Mouse (Mus musculus): Measurements from ENCODE around the gene Arl4c. TPM values are rescaled to one million over a fixed set of nuclear protein-coding genes. Genes with fewer than 3 reads are reported as not detected.

Arl4c gene
- polyA plus RNA-seq, 1 experiment, result not detected

DNA sequence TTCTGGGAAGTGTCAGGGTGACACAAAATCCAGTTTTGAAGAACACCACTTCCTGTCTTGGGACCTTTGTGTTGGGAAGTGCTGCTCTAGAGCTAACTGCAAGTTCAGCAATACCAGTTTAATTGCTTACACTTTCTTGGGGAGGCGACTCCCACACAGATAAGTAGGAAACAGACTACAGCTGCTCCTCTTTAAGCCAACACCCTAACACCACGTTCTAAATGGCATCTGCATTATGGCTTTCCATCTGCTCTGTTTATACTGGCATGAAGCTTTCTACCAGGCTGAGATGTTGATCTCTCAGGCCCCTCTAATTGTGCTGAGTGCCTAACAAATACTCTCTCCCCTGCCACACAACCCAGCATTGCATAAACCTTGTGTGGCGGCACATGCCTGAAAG, 36.9 kb upstream of the Arl4c start:
- Histone ChIP-seq H3K27ac (ENCODE audit: insufficient read depth, low read depth, low read length) (no peak overlapping the region), H3K4me3 (ENCODE audit: insufficient read depth, low read depth, low read length) (no peak overlapping the region), H3K4me1 (ENCODE audit: control insufficient read depth, insufficient read depth, low read length) (no peaks in the 10 kb centered on the region)
- WGBS, result 67% methylated on average over 3 of the region's 3 CpGs
- TF ChIP-seq POLR2A (IDR thresholded peaks at IDR 0.05; ENCODE audit: insufficient read depth, low read depth, low read length) (no peak), CTCF (IDR thresholded peaks at IDR 0.05; ENCODE audit: insufficient read depth, low read depth, low read length) (no peak)

DNA sequence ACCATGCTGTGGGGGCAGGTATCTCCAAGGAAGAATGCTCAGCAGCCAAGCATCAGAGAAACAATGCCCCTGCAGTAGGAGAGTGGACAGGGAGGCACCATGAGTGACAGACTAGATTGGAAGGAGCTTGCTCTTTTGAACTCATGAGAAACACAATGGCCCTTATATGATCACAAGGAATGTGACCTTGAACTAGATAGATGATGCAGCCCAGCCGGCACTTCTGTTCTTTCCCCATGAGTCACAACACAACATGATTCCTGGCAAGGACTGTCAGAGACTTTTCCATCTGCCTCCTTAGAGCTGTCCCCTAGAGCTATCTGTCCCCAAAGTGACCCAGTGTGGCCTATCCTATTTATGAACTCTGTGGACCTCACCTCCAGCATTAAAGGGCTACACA, 27.5 kb upstream of the Arl4c start:
- Histone ChIP-seq H3K4me3 (ENCODE audit: insufficient read depth, low read depth, low read length) (no peak overlapping the region), H3K4me1 (ENCODE audit: control insufficient read depth, insufficient read depth, low read length) (no peaks in the 10 kb centered on the region), H3K27ac (ENCODE audit: insufficient read depth, low read depth, low read length) (no peak overlapping the region)
- TF ChIP-seq POLR2A (IDR thresholded peaks at IDR 0.05; ENCODE audit: insufficient read depth, low read depth, low read length), result no peak
- WGBS, result 81% methylated on average over 1 of the region's 1 CpGs

DNA sequence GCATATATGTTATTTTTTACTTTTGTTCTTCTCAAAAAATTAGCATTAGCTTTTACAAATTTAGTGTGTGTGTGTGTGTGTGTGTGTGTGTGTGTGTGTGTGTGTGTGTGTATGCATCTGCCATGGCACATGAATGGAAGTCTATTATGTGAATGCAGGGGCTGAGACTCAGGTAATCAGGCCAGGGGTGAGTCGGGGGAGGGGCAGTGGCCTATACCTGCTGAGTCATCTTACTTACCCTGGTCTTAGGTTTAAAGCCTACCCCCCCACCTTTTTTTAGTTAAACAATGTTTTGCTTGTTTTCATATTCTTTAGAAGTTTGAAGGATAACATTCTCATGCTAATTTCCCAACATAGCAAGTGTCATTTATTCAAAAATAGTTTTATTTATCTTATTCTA, 25.3 kb upstream of the Arl4c start:
- H3K4me1 ChIP-seq (ENCODE audit: control insufficient read depth, insufficient read depth, low read length), result no peaks in the 10 kb centered on the region
- 94% methylated on average over 1 of the region's 1 CpGs for WGBS
- no peak overlapping the region for H3K4me3 ChIP-seq (ENCODE audit: insufficient read depth, low read depth, low read length)
- TF ChIP-seq POLR2A (IDR thresholded peaks at IDR 0.05; ENCODE audit: insufficient read depth, low read depth, low read length), result no peak
- TF ChIP-seq CTCF (IDR thresholded peaks at IDR 0.05; ENCODE audit: insufficient read depth, low read depth, low read length), result no peak
- H3K27ac ChIP-seq (ENCODE audit: insufficient read depth, low read depth, low read length), result no peak overlapping the region

DNA sequence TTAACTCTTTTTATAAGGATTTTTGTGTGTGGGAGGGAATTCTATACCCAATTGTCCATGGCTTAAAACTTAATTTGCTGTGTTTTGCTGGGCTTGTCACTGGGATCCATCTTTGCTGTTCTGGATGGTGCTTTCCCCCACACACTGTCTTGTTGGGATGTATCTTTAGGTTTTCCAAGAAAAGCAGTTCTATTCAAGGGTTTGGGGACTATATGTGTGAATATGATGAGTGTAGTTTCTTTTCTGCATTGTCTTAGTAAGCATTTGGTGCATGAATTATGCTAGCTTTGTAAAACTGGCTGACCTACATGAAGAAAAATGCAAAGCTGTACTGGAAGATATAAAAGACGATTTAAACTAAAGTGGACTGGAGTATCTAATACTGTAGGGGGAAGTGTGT, 23.7 kb upstream of the Arl4c start:
- no peaks in the 10 kb centered on the region for H3K4me1 ChIP-seq (ENCODE audit: control insufficient read depth, insufficient read depth, low read length)
- no peak overlapping the region for H3K27ac ChIP-seq (ENCODE audit: insufficient read depth, low read depth, low read length)
- WGBS, result 81% methylated on average over 1 of the region's 1 CpGs
- H3K4me3 ChIP-seq (ENCODE audit: insufficient read depth, low read depth, low read length), result no peak overlapping the region
- TF ChIP-seq POLR2A (IDR thresholded peaks at IDR 0.05; ENCODE audit: insufficient read depth, low read depth, low read length) (no peak), CTCF (IDR thresholded peaks at IDR 0.05; ENCODE audit: insufficient read depth, low read depth, low read length) (no peak)

DNA sequence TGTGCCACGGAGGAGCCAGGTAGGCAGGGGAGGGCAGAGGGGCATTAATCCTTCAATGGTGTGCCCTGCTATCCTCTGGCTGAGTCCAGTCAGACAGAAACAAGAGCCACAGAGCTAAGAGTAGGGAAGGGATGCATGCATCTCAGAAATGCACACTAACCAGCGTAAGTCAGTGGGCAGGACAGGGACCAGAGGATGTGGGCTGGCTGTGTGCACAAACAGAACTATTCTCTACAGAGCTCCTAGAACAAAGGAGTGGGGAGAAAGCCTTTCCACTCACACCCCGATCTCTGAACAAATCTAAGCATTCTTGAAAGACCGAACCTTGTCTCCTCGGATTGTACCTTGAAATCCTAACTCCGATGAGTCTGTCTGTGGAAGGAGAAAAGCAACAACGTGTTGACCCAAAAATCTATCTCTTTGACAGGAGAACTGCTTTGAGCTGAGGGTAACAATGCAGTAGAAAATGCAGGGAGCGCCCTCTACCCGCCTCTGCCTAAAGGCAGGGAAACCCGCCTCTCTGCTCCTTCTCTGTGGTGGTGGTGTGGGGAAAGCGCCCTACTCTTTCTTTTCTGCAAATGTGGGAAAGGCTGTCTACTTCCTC, 18.7 kb upstream of the Arl4c start:
- no peak overlapping the region for H3K4me3 ChIP-seq (ENCODE audit: insufficient read depth, low read depth, low read length)
- WGBS, result 52% methylated on average over 11 of the region's 11 CpGs
- no peaks in the 10 kb centered on the region for H3K4me1 ChIP-seq (ENCODE audit: control insufficient read depth, insufficient read depth, low read length)
- H3K27ac ChIP-seq (ENCODE audit: insufficient read depth, low read depth, low read length), result no peak overlapping the region
- TF ChIP-seq CTCF (IDR thresholded peaks at IDR 0.05; ENCODE audit: insufficient read depth, low read depth, low read length), result no peak
- no peak for TF ChIP-seq POLR2A (IDR thresholded peaks at IDR 0.05; ENCODE audit: insufficient read depth, low read depth, low read length)

DNA sequence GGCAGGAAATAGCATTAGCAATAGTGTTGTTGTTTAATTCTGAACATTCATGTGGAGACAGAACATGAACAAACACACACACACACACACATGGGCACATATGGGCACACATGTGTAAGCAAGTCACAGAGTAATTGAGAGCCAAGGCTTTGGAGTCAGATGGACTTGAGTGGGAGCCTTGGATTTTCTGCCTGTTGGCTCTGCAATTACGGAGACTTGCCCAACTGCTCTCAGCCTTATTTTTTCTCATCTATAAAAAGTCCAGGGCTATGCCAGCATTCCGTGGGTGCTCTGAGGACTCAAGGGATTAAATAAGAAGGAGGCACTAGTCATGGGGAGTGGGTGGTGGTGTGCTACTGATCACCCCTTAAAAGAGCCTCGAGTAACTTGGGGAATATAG, 16.5 kb upstream of the Arl4c start:
- 51% methylated on average over 3 of the region's 3 CpGs for WGBS
- TF ChIP-seq POLR2A (IDR thresholded peaks at IDR 0.05; ENCODE audit: insufficient read depth, low read depth, low read length) (no peak), CTCF (IDR thresholded peaks at IDR 0.05; ENCODE audit: insufficient read depth, low read depth, low read length) (no peak)
- Histone ChIP-seq H3K27ac (ENCODE audit: insufficient read depth, low read depth, low read length) (no peak overlapping the region), H3K4me1 (ENCODE audit: control insufficient read depth, insufficient read depth, low read length) (no peaks in the 10 kb centered on the region), H3K4me3 (ENCODE audit: insufficient read depth, low read depth, low read length) (no peak overlapping the region)

DNA sequence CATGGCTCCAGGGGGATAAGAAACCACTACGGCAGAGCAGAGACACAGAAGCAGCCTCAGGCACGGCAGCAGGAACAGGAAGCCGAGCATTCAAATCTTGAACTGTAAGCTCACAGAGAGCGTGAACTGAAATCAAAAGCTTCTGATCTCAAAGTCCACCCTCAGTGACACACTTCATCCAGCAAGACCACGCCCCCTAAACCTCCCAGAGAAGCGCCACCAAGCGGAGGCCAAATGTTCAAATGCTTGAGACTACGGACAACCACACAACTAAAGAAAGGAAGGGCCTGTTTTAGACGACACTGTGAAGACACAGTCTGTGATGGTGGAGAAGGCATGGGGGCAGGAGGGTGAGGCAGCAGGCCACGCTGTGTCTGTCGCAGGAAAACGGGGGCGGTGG, 15.7 kb upstream of the Arl4c start:
- Histone ChIP-seq H3K4me1 (ENCODE audit: control insufficient read depth, insufficient read depth, low read length) (no peaks in the 10 kb centered on the region), H3K4me3 (ENCODE audit: insufficient read depth, low read depth, low read length) (no peak overlapping the region), H3K27ac (ENCODE audit: insufficient read depth, low read depth, low read length) (no peak overlapping the region)
- TF ChIP-seq CTCF (IDR thresholded peaks at IDR 0.05; ENCODE audit: insufficient read depth, low read depth, low read length) (no peak), POLR2A (IDR thresholded peaks at IDR 0.05; ENCODE audit: insufficient read depth, low read depth, low read length) (no peak)
- WGBS, result 90% methylated on average over 13 of the region's 13 CpGs

DNA sequence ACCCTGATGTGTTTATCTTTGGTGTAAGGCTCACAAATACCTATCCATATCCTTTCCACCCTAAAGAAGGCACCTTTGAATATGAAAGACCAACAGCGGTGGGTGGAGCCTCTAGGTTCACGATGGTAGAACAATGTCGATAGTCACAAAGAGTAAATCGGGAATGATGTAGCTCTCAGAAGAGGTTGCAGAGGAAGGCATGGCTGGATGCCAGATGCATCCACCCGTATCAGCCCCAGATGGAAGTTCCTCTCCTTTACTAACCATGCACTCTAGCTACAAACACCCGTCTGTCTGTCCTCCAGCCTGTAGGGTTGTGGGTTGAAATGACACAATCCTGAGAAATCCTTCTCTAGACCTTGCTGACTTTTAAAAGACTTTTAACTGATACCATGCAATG, 10.0 kb upstream of the Arl4c start:
- 83% methylated on average over 6 of the region's 6 CpGs for WGBS
- H3K4me3 ChIP-seq (ENCODE audit: insufficient read depth, low read depth, low read length), result no peak overlapping the region
- H3K4me1 ChIP-seq (ENCODE audit: control insufficient read depth, insufficient read depth, low read length), result peaks cover 3% of the 10 kb centered on the region; the same call in 1 of the 2 replicates
- TF ChIP-seq POLR2A (IDR thresholded peaks at IDR 0.05; ENCODE audit: insufficient read depth, low read depth, low read length), result no peak
- TF ChIP-seq CTCF (IDR thresholded peaks at IDR 0.05; ENCODE audit: insufficient read depth, low read depth, low read length), result no peak
- H3K27ac ChIP-seq (ENCODE audit: insufficient read depth, low read depth, low read length), result no peak overlapping the region

DNA sequence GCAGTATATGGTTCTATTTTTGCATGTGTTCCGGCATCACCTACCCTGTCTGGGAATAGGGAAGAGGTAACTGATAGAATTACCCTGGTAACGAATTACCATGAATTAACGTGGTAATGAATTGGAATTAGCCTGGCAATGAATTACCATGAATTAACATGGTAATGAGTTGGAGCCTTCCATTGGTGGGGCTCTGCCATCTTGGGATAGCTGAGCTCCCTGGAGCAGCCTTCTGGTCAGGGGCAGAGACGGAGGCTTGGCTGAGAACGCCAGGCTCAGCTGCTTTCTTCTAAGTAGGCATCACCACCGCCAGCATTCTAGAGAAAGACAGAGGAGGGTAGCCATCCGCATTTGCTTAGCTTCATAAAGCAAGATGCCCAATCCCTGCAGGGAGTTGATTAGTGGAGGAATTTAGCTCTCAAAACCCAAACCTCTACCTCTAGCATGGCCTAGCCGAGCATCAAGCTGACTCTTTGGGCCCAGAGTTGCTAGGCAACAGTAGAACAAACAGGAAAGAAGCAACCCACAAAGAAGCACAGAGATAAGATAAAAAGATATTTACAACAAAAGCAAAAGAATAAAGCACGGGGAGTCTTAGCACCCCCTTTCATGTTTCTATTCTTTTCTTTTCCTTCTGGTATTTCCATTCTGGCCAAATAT, 6.8 kb upstream of the Arl4c start:
- TF ChIP-seq CTCF (IDR thresholded peaks at IDR 0.05; ENCODE audit: insufficient read depth, low read depth, low read length), result no peak

More for the DNA sequence above, 6.8 kb upstream of the Arl4c start:
- H3K4me1 ChIP-seq (ENCODE audit: control insufficient read depth, insufficient read depth, low read length), result peaks cover 8% of the 10 kb centered on the region
- 56% methylated on average over 9 of the region's 9 CpGs for WGBS
- no peak overlapping the region for H3K27ac ChIP-seq (ENCODE audit: insufficient read depth, low read depth, low read length)
- no peak overlapping the region for H3K4me3 ChIP-seq (ENCODE audit: insufficient read depth, low read depth, low read length)

Data from olfactory bulb, adult 2 months (tissue).